Mouse (Mus musculus) adrenal gland, postnatal 4 days (tissue): ENCODE data around the gene Gpr3. TPM values are rescaled to one million over a fixed set of nuclear protein-coding genes. Genes with fewer than 3 reads are reported as not detected.

ENCODE experiments used
- DNase-seq, 2 experiments: peaks; one replicate each; pipeline ENCODE4 v3.0.0; 2021 to 2022; ENCODE audit warnings: low spot score in 2 of 2, mixed read lengths in 2 of 2
- total RNA-seq, 2 experiments: library from RNA; stranded (reverse); gene quantifications; 2 replicates each; pipeline ENCODE4 v1.2.3; 2021

Gene Gpr3
- total RNA-seq, 2 experiments from 2014 or later: 0.31 TPM; not detected in 1

DNA sequence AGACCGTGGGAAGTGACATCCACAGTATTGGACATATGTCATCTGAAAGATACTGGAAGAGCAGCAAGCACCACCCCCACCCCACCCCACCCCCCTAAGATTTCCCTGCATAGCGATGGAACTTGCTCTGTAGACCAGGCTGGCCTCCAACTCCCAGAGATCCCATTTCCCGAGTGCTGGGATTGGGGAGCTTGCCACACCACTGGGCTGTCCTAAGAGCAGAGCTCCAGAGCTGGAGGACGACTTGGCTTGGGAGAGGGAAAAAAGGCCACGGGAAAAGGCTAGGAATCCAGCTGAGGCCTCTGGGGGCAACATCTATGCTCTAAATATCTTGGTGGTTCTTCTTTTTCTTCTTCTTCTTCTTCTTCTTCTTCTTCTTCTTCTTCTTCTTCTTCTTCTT, 22.4 kb upstream of the Gpr3 start:
- no peak for DNase-seq

DNA sequence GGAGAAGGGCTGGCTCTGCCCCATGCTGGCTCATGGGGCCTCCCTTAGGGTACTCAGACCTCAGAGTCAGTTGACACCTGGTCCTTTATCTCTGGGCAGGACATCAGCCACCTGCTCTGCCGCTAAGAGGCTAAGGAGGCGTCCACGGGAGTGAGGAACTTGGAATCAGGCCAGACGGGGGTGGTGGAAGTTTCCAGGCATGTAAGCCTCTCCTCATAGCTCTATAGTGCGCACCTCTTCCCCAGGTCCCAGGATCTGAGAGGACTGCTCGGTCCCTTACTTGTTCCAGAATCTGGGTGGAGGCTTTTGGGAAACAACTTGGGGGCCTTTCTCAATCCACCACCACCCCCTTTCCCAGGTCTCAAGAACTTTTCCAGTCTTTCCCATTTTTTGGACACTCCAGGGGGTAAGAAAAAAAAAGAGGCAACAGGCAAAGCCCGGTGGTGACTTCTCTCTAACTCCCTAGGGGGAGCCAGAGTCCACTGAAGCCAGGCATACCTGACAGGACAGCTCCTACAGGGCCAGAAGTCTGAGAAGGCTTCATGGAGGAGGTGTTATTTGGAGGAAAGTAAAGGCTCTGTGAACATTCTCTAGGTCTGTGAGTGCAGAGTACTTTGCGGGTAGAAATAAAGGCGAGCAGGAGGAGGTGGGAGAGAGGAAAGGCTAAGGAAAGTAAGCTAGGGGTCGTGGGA, 21.1 kb upstream of the Gpr3 start:
- DNase-seq: peak in 1 of 2 experiments; percentile 39

GRCm38 (mm10) chr4:133229582-133229981, 17.2 kb upstream of the Gpr3 start:
- DNase-seq: no peak

- DNase-seq: no peak
Measured at GRCm38 (mm10) chr4:133227636-133228035, 15.3 kb upstream of the Gpr3 start.

DNA sequence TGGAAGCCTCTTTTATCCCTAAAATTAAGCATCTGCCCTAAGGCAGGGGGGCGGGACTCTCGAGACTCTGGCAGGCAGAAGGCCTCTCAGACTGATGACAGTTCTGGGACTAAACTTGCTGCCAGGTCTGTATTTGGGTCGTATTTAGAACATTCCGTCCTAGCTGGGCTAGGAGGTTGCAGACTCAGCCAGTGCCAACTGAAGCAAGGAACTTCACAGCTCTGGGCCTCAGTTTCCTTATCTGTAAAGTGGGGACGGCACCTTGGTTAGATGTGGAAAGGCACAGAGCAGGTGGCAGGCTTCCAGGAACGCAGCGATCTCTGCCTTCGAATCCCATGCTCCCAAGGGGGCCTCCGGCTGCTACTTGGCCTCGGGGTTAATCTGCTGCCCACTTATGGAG, 13.7 kb upstream of the Gpr3 start:
- no peak for DNase-seq

DNA sequence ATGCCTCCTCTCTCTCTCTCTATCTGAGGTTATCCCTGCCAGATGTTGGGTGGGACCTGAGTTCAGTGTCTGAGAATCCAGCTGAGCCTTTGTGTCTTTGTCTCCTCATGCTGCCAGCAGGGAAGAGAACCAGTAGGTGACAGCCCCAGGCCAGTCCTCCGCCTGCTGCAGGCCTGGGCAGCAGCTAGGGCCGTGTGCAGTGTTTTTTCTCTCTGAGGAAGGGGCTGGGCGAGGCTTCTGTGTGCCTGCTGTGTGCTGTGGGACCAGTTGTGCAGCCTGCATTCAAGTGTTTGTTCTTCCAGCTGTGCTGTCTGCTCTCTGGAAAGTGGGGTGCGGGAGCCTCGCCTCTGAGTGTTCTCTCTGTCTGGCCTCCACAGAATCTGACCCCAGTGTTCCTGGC, 11.5 kb upstream of the Gpr3 start:
- DNase-seq: no peak

GRCm38 (mm10) chr4:133221701-133222100, 9.4 kb upstream of the Gpr3 start:
- no peak for DNase-seq

GRCm38 (mm10) chr4:133220656-133221055, 8.3 kb upstream of the Gpr3 start:
- no peak for DNase-seq

DNA sequence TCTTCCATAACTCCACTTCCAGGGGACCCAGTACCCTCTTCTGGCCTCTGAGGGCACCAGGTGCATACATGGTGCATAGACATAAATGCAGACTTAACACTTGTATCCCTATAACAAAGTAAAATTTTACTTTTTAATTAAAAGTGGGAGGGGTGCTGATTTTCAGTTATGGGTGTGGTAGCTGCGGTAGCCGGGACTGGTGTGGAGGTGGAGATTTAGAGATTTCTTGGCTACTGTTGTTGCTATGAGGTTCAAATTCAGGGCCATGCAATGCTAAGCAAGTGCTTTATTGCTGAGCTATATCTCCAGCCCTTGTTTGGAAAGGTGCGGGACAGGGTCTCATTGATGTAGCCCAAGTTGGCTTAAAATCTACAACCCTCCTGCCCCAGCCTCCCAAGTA, 6.4 kb upstream of the Gpr3 start:
- DNase-seq: no peak

GRCm38 (mm10) chr4:133217641-133218040, 5.3 kb upstream of the Gpr3 start:
- DNase-seq: peak in 1 of 2 experiments; percentile 33

DNA sequence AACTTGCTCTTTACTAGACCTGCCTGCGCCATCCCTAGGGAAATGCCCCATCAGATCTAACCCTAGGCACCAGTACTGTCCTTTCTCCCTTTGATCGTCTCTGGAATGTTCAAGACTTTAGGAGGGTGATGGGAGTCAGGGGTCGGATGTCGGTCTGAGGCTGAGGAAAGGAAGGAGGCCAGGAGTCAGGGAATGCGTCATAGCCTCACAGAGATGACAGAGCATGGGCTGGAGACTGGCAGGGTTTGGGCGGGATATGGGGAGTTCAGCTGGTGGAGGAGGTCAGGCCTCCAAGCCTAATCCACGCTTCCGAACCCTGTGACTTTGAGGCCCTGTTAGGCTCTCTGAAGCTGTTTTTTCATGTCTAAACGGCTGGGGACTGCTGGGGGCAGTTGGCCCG, 1.3 kb upstream of the Gpr3 start:
- no peak for DNase-seq

DNA sequence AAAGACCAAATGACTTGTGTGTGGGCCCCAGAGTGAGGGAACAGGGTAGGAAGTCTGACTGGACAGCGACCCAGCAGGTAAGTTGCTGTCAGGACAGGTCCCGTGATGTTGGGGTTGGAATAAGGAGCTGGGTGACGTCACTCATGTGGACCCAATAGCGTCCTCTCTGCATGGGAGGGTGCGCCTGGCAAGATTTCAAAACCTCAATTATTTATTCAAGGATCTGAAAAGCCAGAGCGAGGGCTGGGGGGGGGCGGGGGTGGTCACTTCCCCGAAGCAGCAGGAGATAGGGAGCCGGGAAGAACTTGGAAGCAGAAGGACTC, 893 bp upstream of the Gpr3 start:
- no peak for DNase-seq

- DNase-seq: peak in 1 of 2 experiments; percentile 54
Measured at GRCm38 (mm10) chr4:133212562-133213267, 379 bp upstream of the Gpr3 start.

DNA sequence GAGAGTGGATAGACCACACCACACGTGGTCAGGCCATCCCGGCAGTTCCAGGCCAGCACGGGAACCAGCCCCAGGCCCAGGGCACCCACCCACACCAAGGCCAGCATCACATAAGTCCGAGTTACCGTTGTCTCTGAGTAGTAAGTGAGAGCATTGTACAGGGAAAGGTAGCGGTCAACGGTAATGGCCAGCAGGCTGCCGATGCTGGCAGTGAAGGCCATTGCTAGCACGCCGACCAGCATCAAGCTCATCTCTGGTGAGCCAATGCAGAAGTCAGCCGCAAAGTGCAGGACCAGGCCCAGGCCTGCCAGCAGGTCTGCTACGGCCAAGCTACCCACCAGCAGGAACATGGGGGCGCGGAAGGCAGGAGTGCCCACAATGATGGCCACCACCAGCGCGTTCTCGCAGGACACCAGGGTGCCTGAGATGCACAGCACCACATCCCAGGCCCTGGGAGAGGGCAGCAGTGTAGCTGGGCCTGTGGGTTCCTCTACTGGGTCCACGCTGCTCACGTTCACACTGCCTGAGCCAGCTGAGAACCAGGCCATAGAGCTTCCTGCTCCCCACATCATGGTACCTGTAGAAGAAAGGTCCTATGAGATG, 1.4 kb downstream of the Gpr3 start:
- DNase-seq: no peak

DNA sequence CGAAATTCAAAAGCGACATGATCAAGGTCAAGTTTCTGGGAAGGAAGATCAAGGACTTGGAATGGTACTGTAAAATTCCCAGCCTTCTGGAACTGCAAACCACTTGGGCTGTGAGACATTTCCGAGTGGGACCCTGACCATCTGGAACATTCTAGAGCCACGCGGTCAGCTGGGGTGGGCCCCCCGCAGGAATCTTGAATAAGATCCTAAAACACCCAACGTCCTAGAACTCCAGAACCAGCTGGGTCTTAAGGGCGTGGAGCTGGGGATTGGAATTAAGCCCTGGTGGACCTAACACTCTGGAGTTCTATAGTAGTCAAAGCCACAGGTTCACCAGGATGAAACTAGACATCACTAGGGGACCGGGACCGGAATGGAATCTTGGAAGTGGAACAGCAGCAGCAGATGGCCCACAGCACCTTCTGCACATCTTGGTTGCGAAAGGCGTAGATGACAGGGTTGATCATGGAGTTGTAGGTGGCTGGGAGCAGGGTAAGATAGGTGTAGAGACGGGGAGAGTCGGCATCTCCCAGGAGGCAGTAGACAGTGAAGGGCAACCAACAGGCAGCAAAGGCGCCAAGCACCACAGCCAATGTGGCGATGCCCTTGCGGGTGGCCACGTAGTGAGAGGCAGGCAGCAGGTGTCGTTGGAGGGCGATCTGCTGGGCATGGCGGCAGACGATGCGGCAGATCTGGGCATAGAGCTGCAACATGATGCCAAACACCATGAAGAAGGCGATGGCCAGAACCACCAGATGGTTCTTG, 2.1 kb downstream of the Gpr3 start:
- DNase-seq: no peak

GRCm38 (mm10) chr4:133209366-133209765, 3.0 kb downstream of the Gpr3 start:
- DNase-seq: peak in 1 of 2 experiments; percentile 31

DNA sequence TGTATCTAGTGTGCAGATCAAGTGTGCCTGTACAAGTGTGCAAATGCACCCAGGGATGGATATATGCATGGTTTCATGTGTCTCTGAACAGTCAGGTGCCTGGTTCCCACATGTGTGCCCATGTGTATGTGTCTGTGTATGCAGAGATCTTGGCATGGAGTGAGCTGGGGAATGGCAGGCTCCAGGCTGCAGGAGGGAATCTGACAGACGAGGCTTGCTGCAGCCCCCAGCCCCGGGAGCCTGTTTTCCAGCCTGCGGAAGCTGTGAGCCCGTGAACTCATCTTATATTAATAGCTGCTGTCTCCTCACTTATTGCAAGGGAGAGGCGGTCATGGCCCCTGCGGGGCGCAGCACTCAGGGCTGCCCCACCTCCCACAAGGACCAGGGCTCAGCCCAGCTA, 8.0 kb downstream of the Gpr3 start:
- no peak for DNase-seq

GRCm38 (mm10) chr4:133203591-133203990, 8.7 kb downstream of the Gpr3 start:
- DNase-seq: no peak

DNA sequence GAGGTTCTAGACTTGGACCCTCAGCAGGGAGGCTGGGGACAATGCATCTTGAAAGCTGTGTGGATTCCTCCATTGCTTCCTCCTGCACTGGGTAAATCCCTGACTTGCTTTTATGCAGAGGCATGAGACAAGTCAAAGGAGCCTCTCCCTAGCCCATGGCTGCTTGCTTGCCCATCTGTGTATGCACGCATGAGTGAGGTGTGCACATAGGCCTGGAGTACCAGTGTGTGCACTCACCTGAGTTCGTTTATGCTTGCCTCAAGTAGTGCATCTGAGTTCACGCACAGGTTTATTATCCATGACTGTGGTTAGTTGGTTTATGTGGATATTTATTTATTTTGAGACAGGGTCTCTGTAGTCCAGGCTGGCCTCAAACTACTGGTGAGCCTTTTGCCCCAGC, 10.1 kb downstream of the Gpr3 start:
- DNase-seq: no peak

GRCm38 (mm10) chr4:133201006-133201771, 11.1 kb downstream of the Gpr3 start:
- DNase-seq: peak in 1 of 2 experiments; percentile 57

- DNase-seq: peak in 1 of 2 experiments; percentile 26
Measured at GRCm38 (mm10) chr4:133200343-133200742, 12.0 kb downstream of the Gpr3 start.
